Mouse (Mus musculus) bone marrow, adult 2 months (tissue): Measurements from ENCODE around the gene Inca1.

Experiments used
- CTCF ChIP-seq: fragments of 200-500 bp; IDR thresholded peaks from 2 replicates; pipeline ENCODE4 v1.5.1; 2011; ENCODE audit warnings: low read length, control low read depth; ENCODE audit not compliant: control insufficient read depth, insufficient read depth
- POLR2A ChIP-seq: fragments of 200-500 bp; IDR thresholded peaks from 2 replicates; pipeline ENCODE4 v1.6.1; 2011; ENCODE audit warnings: low read depth, mild to moderate bottlenecking, control low read depth, low read length, borderline replicate concordance; ENCODE audit not compliant: control insufficient read depth

DNA sequence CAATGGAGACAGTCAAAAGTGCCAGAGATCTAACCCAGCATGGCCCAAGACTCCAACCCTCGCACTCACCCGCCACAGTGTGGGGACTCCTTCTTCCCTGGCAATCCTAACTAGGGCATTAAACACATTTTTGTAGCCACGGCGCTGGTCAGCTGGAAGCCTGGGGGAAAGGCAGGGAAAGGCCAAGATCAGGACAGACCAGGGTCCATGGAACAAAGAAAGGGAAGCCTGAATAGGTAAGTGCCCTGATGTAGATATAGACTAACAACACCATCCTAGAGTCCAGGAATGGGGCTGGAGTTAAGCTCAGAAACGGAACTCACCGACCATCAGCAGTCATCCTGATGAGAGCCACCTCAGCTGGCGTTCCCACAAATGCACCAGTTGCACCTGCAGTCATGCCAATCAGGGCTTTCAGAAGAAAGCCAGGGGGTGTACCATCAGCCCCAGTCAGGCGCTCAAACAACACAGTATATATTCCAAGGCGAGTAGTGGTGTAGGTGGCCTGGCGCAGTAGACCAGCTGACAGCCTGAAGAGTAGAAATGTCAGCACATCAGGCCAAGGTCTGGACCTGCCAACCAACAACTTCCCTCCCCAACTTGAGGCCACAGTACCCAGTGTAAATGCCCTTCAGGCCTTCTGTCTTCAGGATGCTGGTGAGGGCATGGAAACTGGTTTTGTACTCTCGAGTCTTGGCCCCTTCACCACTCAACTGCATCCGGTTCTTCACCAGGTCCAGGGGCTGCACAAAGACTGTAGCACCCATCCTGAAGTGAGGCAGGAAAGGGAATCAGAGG is 54.3 kb downstream of the Inca1 start:
- TF ChIP-seq CTCF (no peak; the same call in 1 of the 2 replicates), POLR2A (no peak)
